ENCODE assay signal across 1 mouse cellular context in genomic region chr2:91182405-91183147, GRCm38 (mm10).
TF ChIP-seq lines count a peak whose summit lies in the region.

No protein-coding gene starts in this region.

TF ChIP-seq in CH12.LX, 34 proteins besides CTCF, POLR2A, EP300 and RAD21 (continued from another document):
- no peak for TF ChIP-seq GABPA (IDR thresholded peaks at IDR 0.05; ENCODE audit: insufficient replicate concordance, low read depth, low read length)
- TF ChIP-seq PAX5 (IDR thresholded peaks at IDR 0.05; ENCODE audit: low read length) = no peak
- TF ChIP-seq CHD2 (IDR thresholded peaks at IDR 0.05; ENCODE audit: low read length) = no peak
- TF ChIP-seq SMC3 (IDR thresholded peaks at IDR 0.05; ENCODE audit: low read depth, low read length) = no peak
- TF ChIP-seq RCOR1 (conservative IDR thresholded peaks at IDR 0.05; ENCODE audit: low read depth, low read length) = no peak
